Mouse (Mus musculus) neural tube, postnatal 0 days (tissue): ENCODE measurements around the gene Srsf6. TPM values are rescaled to one million over a fixed set of nuclear protein-coding genes. Genes with fewer than 3 reads are reported as not detected.

Experiments
- polyA plus RNA-seq: library from polyadenylated mRNA; unstranded; fragments of >200 nt; fragmentation: Nextera tagmentation; extraction: Ambion mirVana; gene quantifications from 2 replicates; pipeline ENCODE4 v1.2.1, GENCODE M21; 2015

The Srsf6 gene
- 71.3 and 72.0 TPM in 2 replicates for polyA plus RNA-seq

DNA sequence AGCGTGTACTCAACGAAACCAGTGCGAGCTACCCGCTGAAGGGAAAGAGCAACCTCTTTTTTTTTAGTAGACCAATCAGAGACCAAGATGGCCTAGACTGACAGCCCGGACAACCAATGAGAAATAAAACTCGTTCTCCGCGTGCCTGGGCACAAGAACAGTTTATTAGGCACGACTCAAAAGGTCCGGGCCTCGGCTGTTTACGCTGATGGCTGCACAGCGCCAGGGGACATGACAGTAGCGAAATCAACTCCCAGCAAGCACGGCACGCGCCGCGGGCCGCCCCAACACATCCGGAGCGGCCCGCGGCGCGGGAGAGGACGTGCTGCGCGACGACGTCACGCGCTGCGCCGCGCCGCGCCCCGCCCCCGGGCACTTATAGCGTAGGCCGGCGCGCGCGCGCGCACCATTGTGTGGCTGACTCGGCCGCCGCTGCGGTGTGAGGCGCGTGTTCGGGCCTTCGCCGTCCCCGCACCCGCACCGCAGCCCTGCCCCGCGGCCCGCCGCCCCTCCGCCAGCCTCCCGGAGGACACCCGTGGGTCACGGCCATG lies at the start of gene Srsf6:
Gene Srsf6, plus strand, starts transcription at position 406 of the 551 bp plus-strand sequence.

DNA sequence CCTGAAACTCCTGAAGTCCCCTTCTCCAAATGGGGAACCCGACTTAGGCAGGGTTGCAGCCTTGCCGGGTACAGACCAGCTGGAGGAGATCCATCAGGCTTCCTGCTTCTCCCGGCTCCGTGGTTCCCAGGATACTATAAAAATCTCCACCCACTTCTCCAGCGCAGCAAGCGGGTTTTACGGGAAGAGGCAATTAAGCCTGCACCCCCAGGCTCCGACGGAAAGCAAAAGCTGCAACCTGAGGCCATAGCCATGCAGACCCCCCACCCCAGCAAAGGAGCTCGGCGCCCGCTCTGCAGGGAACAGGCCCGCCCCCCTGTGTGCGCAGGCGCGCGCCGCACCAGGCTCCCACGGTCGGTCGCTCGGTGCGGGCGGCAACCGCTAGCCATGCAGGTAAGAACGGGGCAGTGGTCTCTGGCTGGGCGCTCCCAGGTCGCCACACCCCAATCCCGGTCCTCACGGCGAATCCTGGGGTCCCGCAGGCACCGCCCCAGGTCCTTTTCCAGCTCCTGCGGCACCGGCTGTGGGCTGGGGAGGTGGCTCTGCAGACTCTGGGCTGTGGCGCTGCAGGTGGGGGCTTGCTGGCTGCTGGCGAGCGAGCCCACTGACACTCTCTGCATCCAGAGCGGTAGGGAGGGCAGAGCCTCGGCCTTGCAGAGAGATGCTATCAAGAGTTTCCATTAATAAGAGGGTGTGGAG lies 12.0 kb downstream of the Srsf6 start, which contains the start of gene L3mbtl1:
Gene L3mbtl1, plus strand, starts transcription at position 325 of the 699 bp plus-strand sequence.

Other genes starting within 250 kb of the Srsf6 start
- gene L3mbtl1, start 11.9 kb downstream of the Srsf6 start, polyA plus RNA-seq = 7.7 and 9.0 TPM in 2 replicates
- gene Sgk2, start 55.8 kb downstream of the Srsf6 start, polyA plus RNA-seq = 0.17 and 0.44 TPM in 2 replicates
- gene Ift52, start 85.8 kb downstream of the Srsf6 start, polyA plus RNA-seq = 27.4 and 29.4 TPM in 2 replicates
- 1.4 and 2.1 TPM in 2 replicates for gene Mybl2, start 123.2 kb downstream of the Srsf6 start, polyA plus RNA-seq
- gene Gtsf1l, start 156.3 kb downstream of the Srsf6 start, polyA plus RNA-seq = not detected in 2 replicates